Mouse (Mus musculus) cerebellum, adult 2 months (tissue): ENCODE results near the gene Hba-x.

ENCODE experiments used
- CTCF ChIP-seq: fragments of 200-500 bp; IDR thresholded peaks from 2 replicates; pipeline ENCODE4 v1.5.1; 2011; ENCODE audit warnings: low read depth, mild to moderate bottlenecking, control low read depth, low read length, moderate library complexity, borderline replicate concordance; ENCODE audit not compliant: insufficient read depth
- POLR2A ChIP-seq: fragments of 200-500 bp; IDR thresholded peaks from 2 replicates; pipeline ENCODE4 v1.6.1; 2011; ENCODE audit warnings: low read length, control low read depth, borderline replicate concordance; ENCODE audit not compliant: insufficient read depth

GRCm38 (mm10) chr11:32233895-32234294, 42.3 kb upstream of the Hba-x start:
- no peak for TF ChIP-seq POLR2A
- no peak for TF ChIP-seq CTCF
